Mouse (Mus musculus) cerebellum, adult 8-10 months (tissue): ENCODE results near the gene Pcbp4.

Source experiments
- DNase-seq: peaks from one replicate; pipeline ENCODE4 v3.0.0; 2022

Pcbp4 gene

DNA sequence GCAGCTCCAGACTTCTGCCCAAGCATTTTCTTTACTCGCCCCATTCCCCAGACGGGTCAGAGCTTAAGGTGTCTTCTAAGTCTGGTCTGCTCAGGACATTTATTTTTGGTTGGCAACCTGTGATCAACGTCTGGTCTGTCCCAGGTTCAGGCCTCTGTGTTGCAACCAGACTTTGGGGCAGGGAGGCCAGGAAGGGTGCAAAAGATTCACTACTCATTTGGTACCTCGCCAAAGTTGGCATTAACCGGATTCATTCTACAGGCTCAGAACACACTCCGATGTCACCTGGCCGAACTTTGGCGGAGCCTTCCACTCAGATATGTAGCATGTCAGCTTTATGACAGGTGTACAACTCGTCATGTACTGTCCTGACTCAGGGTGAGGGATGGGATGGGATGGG lies 5.1 kb upstream of the Pcbp4 start:
- no peak for DNase-seq

DNA sequence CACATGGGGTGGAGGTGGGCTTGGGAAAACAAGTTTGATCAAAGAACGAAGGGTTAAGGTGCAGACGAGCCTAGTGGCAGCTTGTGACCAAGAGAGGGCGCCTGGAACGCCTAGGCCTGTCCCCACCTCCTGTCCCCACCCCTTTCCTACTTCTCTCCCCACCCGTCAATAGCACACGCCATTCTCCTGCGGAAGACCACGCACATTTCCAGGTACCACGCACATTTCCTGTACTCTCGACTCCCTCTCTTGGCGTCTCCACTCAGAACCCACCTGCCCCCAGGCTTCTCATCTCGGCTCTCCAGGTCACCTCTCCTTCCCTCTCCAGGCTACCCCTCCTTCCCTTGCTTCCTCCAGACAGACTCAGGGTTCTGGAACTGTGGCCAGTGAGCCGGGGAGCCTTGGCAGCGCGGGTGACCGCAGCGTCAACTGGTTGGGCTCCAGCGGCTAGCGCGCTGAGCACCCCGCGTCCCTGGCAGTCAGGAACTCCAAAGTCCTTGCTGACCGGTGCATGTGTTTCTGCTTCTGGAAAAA lies 4.5 kb upstream of the Pcbp4 start:
- peak; percentile 81 for DNase-seq

DNA sequence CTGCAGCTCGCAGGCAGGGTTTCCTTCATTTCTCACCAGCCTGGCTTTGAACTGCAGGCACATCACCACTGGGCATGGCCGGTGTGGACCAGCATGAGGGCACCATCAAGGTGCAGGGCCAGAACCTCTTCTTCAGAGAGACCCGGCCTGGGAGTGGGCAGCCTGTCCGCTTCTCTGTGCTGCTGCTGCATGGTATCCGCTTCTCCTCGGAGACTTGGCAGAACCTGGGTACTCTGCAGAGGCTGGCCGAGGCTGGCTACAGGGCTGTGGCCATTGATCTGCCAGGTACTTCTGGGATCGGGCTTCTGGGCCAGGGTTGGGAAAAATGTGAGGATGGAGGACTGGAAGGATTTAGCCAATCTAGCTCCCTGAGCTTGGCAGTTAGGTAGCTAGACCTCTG lies 3.1 kb upstream of the Pcbp4 start:
- DNase-seq, result no peak

DNA sequence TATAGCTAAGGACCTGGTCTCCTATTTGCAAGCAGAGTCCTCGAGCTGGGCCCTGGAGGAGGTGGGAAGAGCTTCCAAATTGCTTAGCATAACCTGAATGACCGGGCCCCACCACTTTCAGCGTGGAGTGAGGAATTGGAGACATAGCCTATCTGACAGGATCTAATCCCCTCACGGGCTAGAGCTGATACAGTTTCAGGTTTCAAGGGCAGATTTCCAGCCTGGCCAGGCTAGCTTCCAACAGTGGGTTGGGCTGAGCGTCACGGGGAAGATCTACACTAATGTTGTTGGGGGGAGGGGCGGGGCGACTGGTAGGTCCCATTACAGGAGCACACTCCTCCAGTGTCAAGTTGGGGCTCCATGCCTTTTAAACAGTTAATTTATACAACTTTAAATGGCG lies 2.4 kb upstream of the Pcbp4 start:
- peak; percentile 71 for DNase-seq

DNA sequence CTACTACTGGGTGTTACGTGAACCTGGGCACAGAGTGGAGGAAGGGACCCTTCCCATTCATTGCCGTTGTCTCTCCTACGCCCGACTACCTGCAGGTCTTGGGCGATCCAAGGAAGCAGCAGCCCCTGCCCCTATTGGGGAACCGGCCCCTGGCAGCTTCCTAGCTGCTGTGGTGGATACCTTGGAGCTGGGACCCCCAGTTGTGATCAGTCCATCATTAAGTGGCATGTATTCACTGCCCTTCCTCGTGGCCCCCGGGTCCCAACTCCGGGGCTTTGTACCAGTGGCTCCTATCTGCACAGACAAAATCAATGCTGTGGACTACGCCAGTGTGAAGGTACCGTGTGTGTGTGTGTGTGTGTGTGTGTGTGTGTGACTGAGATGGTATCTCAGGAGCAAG lies 1.8 kb upstream of the Pcbp4 start:
- DNase-seq, result no peak

DNA sequence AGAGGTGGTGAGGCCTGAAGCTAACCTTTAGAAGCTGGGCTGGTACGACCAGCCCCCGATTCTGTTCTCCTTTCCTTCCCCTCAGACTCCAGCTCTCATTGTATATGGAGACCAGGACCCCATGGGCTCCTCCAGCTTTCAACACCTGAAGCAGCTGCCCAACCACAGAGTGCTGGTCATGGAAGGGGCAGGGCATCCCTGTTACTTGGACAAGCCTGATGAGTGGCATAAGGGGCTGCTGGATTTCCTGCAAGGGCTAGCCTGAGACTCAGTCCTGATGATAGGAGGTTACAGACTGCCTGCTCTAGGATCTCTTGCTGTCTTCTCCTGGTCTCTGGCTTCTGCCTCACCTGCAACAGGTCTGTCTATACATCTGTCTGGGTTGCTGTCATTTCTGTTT lies 1.2 kb upstream of the Pcbp4 start:
- DNase-seq, result no peak

DNA sequence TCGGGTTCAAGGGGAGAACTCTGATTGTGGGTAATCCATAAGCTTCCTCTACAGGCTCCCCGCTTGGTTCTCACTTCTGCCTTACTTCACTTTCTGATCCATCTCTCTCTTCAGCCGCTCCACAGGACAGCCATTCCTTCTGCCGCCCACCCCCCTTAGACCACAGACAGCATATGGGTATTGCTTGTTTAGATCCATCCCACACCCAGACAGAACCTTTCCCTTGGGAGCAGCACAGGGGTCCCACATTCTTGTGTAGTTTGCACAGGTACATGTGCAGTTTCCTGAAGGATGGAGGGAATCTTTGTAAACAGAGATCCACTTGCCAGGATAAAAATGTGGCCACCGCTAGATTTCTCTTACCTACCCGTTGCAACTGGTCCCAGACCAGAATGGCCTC lies 740 bp upstream of the Pcbp4 start:
- no peak for DNase-seq

DNA sequence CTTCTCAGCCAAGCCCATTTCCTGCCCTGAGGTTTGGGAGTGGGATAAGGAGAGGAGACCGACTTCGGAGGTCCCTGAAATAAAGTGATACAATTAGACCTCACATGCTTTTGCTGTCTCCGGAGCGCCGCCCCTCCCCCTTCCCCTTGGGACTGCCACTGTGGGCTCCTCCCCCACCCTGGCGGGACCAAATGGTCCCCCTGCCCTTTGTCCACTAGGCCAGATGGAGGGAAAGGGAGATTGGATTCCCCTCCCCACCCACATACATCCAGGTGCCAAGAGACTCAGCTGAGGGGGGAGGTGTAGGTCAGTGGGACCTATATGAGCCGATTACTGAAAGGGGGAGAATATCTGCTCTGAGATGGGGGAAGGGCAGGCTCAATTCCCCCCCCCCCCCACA lies 270 bp upstream of the Pcbp4 start:
- DNase-seq, result peak; percentile 85

DNA sequence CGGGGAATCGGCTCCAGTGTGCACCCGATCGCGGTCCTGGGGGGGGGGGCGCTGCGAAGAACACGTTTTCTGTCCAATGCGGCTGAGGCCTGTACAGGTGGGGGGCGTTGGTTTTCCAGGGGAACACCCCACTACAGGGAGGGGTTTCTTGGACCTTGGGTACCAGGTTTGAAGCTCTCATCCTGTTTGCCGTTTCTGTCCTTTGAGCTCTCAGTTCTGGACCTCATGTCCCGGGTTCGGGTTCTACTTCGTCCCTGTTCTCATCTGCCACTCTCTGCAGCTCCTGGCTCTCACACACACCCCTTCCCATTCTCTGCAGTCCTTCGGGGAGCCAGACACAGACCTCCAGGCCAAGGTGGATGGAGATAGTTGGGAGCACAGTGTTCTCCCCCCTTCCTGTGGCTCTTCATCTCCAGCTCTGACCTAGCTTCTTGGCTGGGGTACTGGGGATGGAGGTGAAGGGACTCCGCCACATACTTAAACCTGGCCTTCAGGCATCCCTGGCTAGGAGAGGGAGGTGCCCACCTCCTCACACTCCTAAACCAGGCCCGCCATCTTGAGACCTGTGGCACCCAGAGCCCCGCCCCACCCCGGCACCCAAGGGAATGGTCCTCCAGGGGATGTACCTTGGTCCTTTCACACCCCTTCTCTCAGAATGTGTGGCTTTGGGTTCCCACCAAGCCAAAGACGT lies 1.1 kb downstream of the Pcbp4 start:
- peak; percentile 57 for DNase-seq

DNA sequence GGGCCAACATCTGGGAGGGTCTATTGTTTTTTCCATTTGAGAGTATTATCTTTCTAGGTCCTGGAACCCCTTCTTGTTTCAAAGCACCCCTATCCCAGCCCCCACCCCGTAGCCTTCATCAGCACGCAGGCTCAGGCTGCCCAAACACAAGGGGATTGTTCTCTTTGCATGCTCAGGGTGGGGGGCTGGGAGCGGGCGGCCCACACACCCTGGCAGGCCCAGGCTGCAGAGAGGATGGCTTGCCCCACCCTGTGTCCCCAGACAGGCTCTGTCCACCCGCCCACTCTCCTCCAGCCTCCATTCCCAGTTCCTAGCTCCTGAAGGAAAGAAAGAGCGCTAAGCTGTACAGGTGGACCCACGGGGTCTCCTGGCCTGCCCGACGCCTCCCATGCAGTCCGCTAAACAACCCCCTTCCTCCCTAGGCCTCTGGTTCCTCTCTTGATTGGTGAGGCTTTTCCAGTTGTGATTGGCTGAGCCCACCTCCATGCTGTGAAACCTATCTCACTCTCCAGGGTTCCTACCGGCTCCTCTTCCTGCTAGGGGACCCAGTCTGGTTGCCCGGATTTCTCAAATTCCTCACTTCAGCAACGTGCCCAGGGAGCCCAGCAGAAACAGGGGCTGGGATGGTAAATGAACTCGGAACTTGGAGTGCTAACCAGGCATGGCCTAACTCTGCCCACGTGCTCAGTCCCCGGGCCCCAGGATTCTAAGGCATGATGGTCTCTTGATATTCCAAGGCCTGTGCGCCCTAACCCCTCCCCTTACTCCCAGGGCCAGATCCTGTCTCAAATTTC lies 2.0 kb downstream of the Pcbp4 start:
- peak; percentile 36 for DNase-seq

DNA sequence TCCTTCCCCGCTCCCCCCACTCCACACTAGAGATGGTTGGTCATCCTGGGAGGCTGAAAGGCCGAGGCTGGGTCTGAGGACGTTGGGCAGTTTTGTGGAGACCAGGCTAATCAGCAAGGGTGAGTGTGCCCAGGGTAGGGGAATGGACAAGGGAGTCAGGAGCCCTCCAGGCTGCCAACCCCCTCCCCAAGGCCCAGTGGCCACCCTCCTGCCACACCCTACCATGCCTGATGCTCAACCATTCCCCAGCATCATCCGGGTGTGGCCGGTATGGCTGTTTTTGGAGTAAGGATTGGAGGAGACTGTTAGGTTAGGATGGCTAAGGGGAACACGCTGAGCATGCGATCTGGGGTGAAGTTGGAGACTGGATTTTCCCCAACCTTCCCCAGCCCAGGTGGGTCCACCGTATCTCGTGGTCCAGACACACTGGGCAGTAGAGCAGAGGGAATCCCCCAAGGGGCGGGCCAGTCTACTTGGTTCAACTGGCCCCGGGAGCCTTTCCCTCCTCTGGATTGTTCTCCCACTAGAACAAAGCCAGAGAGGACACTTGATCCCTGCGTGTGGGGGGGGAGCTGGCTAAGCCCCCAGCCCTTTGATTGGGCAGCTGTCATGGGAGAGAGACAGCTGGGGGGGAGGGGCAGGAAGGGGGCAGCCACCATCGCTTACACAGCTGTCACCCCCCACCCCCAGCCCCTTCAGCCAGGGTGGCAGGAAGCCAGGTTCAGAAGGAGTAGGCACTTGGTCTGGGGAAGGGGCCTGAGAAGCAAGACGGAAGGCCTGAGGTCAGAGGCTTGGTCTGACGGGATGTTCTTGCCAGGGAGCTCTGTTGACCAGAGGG lies 3.5 kb downstream of the Pcbp4 start:
- DNase-seq, result peak; percentile 35

DNA sequence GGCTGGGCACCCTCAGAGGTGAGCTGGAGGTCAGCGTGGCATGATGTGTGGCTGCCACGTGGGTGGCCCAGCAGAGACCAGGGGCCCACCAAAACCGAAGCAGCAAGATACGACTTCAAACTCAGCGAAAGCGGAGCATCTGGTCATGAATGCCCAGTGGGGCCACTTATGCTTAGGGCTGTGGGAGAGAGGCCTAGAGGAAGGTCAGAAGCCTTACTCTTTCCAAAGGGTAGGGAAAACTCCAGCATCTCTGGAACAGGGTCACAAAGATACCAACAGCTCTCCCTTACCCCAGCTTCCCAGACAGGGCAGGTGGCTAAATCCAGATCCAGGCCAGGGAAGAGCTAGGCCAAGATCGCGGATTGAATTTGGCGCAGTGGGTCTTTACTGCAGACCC lies 4.1 kb downstream of the Pcbp4 start:
- peak; percentile 29 for DNase-seq

DNA sequence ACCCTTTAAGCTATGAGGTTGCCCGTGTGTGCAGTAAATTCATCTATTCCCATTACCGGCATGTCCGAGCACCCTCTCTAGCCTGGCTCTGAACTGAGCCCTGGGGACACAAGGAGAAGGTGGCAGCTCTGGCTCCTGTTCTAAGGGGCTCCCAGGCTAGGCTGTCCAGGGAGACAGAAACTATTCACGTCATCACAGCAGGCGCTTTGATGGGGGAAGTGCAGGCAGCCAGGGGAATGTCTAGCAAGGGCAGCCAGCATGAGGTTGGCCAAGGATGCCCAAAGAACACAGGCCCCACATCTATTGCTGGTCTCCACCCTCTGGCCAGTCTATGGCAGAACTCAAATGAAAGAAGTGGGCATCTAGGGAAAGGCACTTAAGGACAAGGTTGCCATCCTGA lies 4.8 kb downstream of the Pcbp4 start:
- peak; percentile 35 for DNase-seq

DNA sequence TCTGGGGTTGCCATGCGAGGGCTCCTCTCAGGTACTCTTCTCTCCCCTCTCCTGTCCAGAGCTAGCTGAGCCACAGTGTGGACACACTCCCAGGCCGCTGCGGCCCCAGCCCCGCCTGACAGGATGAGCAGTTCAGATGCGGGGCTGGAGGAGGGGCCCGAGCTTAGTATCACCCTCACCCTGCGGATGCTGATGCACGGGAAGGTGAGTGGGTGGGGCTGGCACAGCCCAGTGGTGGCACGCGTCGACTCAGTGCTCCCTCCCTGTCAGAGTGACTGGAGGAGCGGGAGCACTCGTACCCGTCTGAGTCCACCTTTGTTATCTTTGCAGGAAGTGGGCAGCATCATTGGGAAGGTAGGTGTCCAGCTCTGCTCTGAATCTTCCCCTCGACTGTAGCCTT lies 6.9 kb downstream of the Pcbp4 start:
- DNase-seq, result peak; percentile 60

DNA sequence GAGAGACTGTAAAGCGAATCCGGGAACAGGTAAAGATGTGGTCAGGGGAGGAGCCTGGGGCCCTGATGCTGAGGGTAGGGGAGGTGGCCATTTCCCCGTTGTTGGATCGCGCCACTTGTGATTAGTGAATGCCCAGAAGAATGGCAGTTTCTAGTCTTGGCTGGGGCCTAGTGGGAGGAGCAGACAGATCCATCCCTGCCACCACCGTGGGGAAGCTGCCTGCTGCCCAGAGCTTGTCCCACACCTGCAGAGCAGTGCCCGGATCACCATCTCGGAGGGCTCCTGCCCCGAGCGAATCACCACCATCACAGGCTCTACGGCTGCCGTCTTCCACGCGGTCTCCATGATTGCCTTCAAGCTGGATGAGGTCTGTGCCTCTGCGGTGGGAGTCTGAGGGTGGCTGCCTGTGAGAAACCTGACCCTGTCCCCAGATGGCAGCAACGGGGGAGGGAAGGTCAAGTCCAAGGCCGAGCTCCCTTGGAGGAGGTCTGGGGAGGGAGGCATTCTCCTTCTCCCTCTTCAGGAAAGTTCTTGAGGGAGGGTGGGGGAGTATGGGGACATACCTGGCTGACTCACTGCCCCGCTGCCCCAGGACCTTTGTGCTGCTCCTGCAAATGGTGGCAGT lies 7.4 kb downstream of the Pcbp4 start:
- peak; percentile 79 for DNase-seq

DNA sequence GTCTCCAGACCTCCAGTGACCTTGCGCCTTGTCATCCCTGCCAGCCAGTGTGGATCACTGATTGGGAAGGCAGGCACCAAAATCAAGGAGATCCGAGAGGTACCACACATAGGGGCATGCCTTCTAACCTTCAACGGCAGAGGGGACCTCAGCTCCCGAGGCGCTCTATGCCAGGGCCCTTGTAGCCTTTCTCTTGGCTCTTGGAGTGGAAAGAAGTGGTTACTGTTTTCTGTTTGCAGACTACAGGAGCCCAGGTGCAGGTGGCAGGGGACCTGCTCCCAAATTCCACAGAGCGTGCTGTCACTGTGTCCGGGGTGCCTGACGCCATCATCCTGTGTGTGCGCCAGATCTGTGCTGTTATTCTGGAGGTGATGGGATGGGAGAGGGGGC lies 7.9 kb downstream of the Pcbp4 start:
- peak; percentile 56 for DNase-seq

DNA sequence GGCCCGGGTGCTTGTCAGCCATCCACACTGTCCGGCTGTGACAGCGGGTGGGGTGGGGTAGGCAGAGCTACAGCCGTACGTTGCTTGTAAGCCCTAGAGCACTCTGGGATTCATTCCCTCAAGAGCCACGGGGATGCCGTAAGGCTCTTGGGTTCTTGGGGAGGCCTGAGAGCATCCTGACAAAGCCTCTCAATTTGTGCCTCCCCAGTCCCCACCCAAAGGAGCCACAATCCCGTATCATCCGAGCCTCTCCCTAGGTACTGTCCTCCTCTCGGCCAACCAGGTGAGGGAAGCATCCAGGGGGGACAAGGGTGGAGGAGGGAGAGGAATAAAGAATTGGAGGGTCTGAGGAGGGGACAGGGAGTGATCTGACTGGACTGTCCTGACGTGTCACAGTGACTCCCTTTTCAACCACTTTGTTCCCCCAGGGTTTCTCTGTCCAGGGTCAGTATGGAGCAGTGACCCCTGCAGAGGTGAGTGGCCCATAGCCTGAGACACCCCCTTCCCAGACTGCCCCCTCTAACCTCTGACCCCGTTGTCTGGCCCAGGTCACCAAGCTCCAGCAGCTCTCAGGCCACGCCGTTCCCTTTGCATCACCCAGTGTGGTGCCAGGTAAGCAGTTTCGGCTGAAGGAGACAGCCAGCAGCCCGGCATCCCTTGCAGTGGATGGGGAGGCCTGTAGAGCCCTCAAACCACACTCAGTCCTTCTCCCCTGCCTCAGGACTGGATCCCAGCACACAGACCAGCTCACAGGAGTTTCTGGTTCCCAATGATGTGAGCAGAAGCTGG lies 8.7 kb downstream of the Pcbp4 start:
- DNase-seq, result peak; percentile 61

DNA sequence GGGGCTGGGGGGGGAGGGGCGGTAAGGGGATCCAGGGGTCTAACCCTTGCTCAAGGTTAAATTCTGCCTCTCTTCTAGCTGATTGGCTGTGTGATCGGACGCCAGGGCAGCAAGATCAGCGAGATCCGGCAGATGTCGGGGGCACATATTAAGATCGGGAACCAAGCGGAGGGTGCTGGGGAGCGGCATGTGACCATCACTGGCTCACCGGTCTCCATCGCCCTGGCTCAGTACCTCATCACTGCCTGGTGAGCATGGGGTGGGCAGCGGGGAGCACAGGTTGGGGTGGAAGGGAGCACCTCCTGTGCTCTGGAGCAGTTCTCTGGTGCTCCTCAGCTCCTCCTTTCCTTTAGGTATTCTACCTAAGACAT lies 9.3 kb downstream of the Pcbp4 start:
- peak; percentile 48 for DNase-seq

DNA sequence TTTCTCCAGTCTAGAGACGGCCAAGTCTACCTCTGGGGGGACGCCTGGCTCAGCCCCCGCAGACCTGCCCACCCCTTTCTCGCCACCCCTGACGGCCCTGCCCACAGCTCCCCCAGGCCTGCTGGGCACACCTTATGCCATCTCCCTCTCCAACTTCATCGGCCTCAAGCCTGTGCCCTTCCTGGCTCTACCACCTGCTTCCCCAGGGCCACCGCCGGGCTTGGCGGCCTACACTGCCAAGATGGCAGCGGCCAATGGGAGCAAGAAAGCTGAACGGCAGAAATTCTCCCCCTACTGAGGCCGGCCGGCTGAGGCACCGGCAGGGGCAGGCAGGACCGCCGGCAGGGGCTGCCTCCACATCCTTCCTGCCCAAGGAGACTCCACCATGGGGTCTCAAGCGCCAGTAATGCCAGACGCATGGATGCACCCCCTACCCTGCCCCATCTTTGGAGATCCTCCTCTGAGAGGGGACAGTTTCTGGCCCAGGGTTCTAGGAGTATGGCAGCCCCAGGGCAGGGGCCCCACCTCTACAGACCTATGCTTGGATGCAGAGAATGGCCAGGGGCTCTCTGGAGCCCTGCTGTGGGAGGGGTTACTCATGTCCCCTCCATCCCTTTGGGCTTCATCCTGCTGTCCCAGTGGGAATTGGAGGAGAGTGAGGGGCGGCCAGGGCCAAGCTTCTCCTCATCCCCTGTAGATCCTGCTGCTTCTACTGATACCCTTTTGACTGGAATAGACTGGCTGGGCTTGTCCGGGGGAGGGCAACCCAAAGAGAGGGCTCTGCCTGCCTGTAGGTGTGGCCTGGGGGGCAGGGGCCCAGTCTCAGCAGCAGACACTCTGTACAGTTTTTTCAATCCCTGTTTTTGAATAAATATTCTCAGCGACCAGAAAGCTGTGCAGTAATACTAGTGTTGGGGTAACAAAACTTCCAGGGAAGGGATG lies 10.3 kb downstream of the Pcbp4 start:
- peak; percentile 84 for DNase-seq

DNA sequence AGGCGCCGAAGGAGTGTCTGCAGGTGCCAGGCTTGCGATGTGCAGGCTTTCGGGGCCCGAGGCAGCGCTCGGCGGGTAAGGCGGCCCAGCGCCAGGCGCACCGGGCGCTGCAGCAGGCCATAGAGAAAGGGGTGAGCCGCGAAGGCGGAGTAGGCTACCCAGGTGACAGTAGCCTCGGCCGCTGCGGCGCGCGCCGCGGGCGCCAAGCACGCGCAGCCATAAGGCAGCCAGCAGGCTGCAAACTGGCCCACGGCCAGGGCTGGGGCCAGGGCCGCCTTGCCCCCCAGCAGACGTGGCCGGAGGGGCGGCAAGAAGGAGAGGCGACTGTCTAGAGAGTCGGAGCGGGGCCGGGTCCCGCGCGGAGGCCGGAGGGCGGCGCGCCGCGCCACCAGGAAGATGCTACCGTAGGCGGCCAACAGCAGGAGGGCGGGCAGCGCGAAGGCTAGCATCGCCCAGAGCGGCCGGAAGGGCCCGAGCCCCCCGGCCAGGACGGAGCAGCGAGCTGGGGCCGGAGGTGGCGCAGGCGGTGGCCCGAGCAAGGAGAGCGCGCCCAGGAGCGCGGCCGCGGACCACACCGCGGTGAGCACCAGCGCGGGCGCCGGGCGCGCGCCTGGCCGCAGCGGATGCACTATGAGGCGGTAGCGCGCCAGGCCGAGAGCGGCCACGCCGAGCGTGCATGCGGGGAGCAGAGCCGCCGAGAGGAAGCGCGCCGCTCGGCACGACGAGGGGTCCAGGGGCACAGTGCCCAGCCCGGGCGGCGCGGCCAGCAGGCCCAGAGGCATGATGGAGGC lies 11.9 kb downstream of the Pcbp4 start:
- DNase-seq, result peak; percentile 90
